Mouse (Mus musculus): Measurements from ENCODE around the gene Hcfc1r1. TPM values are rescaled to one million over a fixed set of nuclear protein-coding genes. Genes with fewer than 3 reads are reported as not detected.

The Hcfc1r1 gene
- polyA plus RNA-seq, 1 experiment = 199 TPM

DNA sequence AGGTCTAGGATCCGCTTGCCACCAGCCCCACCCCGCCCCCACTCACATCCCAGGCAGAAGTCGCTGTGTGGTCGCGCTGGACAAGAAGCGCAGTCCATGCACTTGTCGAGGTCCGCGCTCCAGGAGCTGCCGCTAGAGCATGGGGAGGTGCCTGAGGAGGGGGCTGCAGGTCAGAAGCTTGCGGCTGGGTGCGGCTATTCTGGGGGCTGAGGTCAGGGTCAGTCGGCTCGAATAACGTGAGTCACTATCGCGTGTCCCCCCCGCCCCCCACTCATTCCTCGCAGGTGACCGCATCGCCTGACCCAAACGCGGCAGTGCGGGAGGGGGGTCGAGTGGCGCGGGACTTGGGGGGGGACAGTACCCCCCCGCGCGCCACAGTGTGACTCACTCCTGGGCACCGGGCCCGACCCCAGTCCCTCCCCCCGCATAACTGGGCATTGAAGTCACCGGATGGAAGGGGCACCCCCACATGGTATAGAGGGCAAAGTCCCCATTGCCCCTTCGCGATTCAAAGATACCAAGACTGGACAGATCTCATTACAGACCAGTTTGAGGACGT, 3.2 kb downstream of the Hcfc1r1 start:
- H3K27me3 ChIP-seq (ENCODE audit: control insufficient read depth, insufficient read depth, insufficient read length) = no peaks in the 10 kb centered on the region
- peaks cover 5% of the 10 kb centered on the region for H3K36me3 ChIP-seq (ENCODE audit: control insufficient read depth, insufficient read depth)
- peak overlapping the region; percentile 99 for H3K4me2 ChIP-seq (ENCODE audit: low read depth)
- peak overlapping the region; percentile 72 for H3ac ChIP-seq (ENCODE audit: control insufficient read depth, insufficient read length)
- TF ChIP-seq POLR2AphosphoS2 (IDR thresholded peaks at IDR 0.05; ENCODE audit: insufficient read length, low read depth) = peak; percentile 71
- TF ChIP-seq SRF (IDR thresholded peaks at IDR 0.05; ENCODE audit: control insufficient read depth, insufficient read length, low read depth) = no peak
- TF ChIP-seq CEBPB (IDR thresholded peaks at IDR 0.05; ENCODE audit: insufficient read depth, poor library complexity, severe bottlenecking) = no peak
- no peak for TF ChIP-seq TCF12 (IDR thresholded peaks at IDR 0.05; ENCODE audit: insufficient read depth, poor library complexity, severe bottlenecking)
- TF ChIP-seq USF1 (IDR thresholded peaks at IDR 0.05; ENCODE audit: low read depth) = no peak
- peak; percentile 51 for TF ChIP-seq POLR2A (IDR thresholded peaks at IDR 0.05; ENCODE audit: insufficient read length, low read depth)
- no peak for TF ChIP-seq E2F4 (IDR thresholded peaks at IDR 0.05; ENCODE audit: insufficient read depth)
- peak in 2 of 3 experiments; percentile 2 to 34 for TF ChIP-seq MYOG (IDR thresholded peaks at IDR 0.05; ENCODE audit: control insufficient read depth in 1 of 3, insufficient read depth in 1 of 3, insufficient read length in 2 of 3, low read depth in 2 of 3)
- no peak for TF ChIP-seq MAX (IDR thresholded peaks at IDR 0.05; ENCODE audit: low read depth)
- TF ChIP-seq TCF3 (IDR thresholded peaks at IDR 0.05; ENCODE audit: insufficient read length, low read depth) = peak; percentile 43
- TF ChIP-seq MYOD1 (IDR thresholded peaks at IDR 0.05; ENCODE audit: control insufficient read depth in 1 of 3, insufficient read length in 2 of 3, low read depth in 2 of 3) = peak in 1 of 3 experiments; percentile 63
- TF ChIP-seq REST (IDR thresholded peaks at IDR 0.05; ENCODE audit: insufficient read depth, insufficient read length) = no peak
- H3K79me2 ChIP-seq (ENCODE audit: control insufficient read depth, insufficient read depth) = peaks cover 34% of the 10 kb centered on the region
- H3K4me3 ChIP-seq = peak overlapping the region; percentile 99

DNA sequence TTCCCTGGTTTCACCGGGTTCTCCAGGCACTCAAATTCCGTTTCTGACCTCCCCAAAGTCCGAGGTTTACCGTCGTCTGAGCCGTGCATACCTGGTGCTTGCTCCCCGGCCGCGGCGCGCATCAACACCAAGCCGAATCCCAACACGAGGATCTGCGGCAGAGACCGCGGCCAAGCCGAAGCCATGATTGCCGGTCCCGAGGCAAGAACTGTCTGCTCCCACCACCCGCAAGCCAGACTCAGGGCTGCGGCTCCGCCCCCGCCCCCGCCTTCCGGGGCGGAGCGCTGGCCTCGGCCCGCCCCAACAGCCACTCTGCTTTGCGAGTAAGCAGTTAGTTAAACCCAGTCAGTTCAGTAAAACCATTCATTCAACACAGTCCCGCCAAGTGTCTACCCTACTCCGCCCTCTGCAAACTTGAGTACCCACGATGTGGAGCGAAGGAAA, 3.9 kb downstream of the Hcfc1r1 start, which contains the start of gene Tnfrsf12a:
TSS of gene Tnfrsf12a (minus strand) at position 233 of the 444 bp plus-strand sequence.
- peaks cover 28% of the 10 kb centered on the region for H3K79me2 ChIP-seq (ENCODE audit: control insufficient read depth, insufficient read depth)
- H3K27me3 ChIP-seq (ENCODE audit: control insufficient read depth, insufficient read depth, insufficient read length) = no peaks in the 10 kb centered on the region
- H3K36me3 ChIP-seq (ENCODE audit: control insufficient read depth, insufficient read depth) = peaks cover 3% of the 10 kb centered on the region
- H3K4me3 ChIP-seq = peak within 1 kb of the TSS; percentile 99
- peak within 1 kb of the TSS; percentile 72 for H3ac ChIP-seq (ENCODE audit: control insufficient read depth, insufficient read length)
- peak; percentile 49 for TF ChIP-seq REST (IDR thresholded peaks at IDR 0.05; ENCODE audit: insufficient read depth, insufficient read length)
- TF ChIP-seq POLR2AphosphoS2 (IDR thresholded peaks at IDR 0.05; ENCODE audit: insufficient read length, low read depth) = peak; percentile 100
- TF ChIP-seq MYOD1 (IDR thresholded peaks at IDR 0.05; ENCODE audit: control insufficient read depth in 1 of 3, insufficient read length in 2 of 3, low read depth in 2 of 3) = peak in 1 of 3 experiments; percentile 34
- TF ChIP-seq MAX (IDR thresholded peaks at IDR 0.05; ENCODE audit: low read depth) = peak; percentile 3
- no peak for TF ChIP-seq USF1 (IDR thresholded peaks at IDR 0.05; ENCODE audit: low read depth)
- TF ChIP-seq MYOG (IDR thresholded peaks at IDR 0.05; ENCODE audit: control insufficient read depth in 1 of 3, insufficient read depth in 1 of 3, insufficient read length in 2 of 3, low read depth in 2 of 3) = peak in 1 of 3 experiments; percentile 3
- no peak for TF ChIP-seq SRF (IDR thresholded peaks at IDR 0.05; ENCODE audit: control insufficient read depth, insufficient read length, low read depth)
- peak; percentile 99 for TF ChIP-seq POLR2A (IDR thresholded peaks at IDR 0.05; ENCODE audit: insufficient read length, low read depth)
- peak within 1 kb of the TSS; percentile 99 for H3K4me2 ChIP-seq (ENCODE audit: low read depth)

DNA sequence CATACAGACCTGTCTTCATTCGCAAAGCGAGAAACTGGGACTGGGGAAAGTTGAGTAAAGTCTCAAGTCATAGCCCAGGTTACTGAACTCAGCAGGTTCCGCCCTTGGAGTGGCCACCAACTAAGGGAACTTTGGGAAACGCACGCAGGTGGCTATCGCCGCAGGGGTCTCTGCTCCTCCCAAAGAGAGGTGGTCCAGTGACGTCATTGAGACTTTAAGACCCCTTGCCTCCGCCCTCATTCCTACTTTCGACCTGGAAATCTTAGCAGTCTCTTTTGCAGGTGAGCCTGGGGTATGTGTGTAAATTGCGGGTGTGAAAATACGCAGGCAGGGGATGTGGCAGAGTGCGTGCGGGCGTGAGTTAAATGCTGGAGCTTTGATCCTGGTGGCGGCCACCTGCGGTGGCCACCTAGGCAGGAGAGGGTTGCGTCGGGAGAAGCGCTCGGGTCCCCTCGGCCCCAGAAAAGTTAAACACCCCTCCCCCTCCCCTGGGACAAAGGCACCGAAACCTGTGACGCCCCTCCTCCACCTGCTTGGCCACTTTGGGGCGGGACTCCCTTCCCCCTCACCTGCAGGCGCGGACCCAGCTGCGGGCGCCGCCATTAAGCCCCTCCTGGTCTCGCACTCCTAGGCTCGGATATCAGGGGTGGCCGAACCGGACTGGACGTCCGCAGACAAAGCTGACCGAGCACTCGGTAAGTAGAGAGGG, 5.9 kb downstream of the Hcfc1r1 start, which contains the start of gene Cldn6:
TSS of gene Cldn6 (plus strand) at position 123 of the 709 bp plus-strand sequence.
- Histone ChIP-seq H3K4me2 (ENCODE audit: low read depth) (peak within 1 kb of the TSS; percentile 97), H3K79me2 (ENCODE audit: control insufficient read depth, insufficient read depth) (peaks cover 12% of the 10 kb centered on the region), H3K4me3 (no peak within 1 kb of the TSS), H3ac (ENCODE audit: control insufficient read depth, insufficient read length) (no peak within 1 kb of the TSS), H3K27me3 (ENCODE audit: control insufficient read depth, insufficient read depth, insufficient read length) (no peaks in the 10 kb centered on the region), H3K36me3 (ENCODE audit: control insufficient read depth, insufficient read depth) (peaks cover 3% of the 10 kb centered on the region)
- TF ChIP-seq E2F4 (IDR thresholded peaks at IDR 0.05; ENCODE audit: insufficient read depth) (no peak), TCF12 (IDR thresholded peaks at IDR 0.05; ENCODE audit: insufficient read depth, poor library complexity, severe bottlenecking) (no peak), CEBPB (IDR thresholded peaks at IDR 0.05; ENCODE audit: insufficient read depth, poor library complexity, severe bottlenecking) (no peak), REST (IDR thresholded peaks at IDR 0.05; ENCODE audit: insufficient read depth, insufficient read length) (no peak), SRF (IDR thresholded peaks at IDR 0.05; ENCODE audit: control insufficient read depth, insufficient read length, low read depth) (no peak), TCF3 (IDR thresholded peaks at IDR 0.05; ENCODE audit: insufficient read length, low read depth) (no peak), MYOD1 (IDR thresholded peaks at IDR 0.05; ENCODE audit: control insufficient read depth in 1 of 3, insufficient read length in 2 of 3, low read depth in 2 of 3) (no peak), POLR2AphosphoS2 (IDR thresholded peaks at IDR 0.05; ENCODE audit: insufficient read length, low read depth) (no peak), USF1 (IDR thresholded peaks at IDR 0.05; ENCODE audit: low read depth) (no peak)

DNA sequence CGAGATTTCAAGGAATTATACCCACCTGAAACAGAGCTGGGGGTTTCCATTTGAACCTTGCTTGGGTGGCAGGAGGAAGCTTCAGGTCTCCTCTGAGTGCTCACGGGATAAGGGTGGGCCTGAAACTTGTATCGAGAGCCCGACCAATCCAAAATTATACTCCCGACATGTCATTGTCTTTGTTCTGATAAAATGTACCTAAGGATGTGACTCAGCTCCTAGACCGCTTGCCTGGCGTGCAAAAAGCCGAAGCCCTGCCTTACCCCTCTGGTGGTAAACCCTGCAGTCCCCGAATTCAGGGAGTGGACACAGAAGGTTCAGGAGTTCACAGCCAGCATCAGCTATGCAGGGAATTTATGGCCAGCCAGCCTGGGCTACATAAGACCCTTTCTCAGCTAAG, 6.9 kb downstream of the Hcfc1r1 start:
- no peaks in the 10 kb centered on the region for H3K27me3 ChIP-seq (ENCODE audit: control insufficient read depth, insufficient read depth, insufficient read length)

More for the DNA sequence above, 6.9 kb downstream of the Hcfc1r1 start:
- H3K4me2 ChIP-seq (ENCODE audit: low read depth) = no peak overlapping the region
- no peaks in the 10 kb centered on the region for H3K36me3 ChIP-seq (ENCODE audit: control insufficient read depth, insufficient read depth)
- H3K79me2 ChIP-seq (ENCODE audit: control insufficient read depth, insufficient read depth) = peaks cover 3% of the 10 kb centered on the region
- H3ac ChIP-seq (ENCODE audit: control insufficient read depth, insufficient read length) = no peak overlapping the region
- TF ChIP-seq MYOG (IDR thresholded peaks at IDR 0.05; ENCODE audit: control insufficient read depth in 1 of 3, insufficient read depth in 1 of 3, insufficient read length in 2 of 3, low read depth in 2 of 3) (no peak), E2F4 (IDR thresholded peaks at IDR 0.05; ENCODE audit: insufficient read depth) (no peak), POLR2AphosphoS2 (IDR thresholded peaks at IDR 0.05; ENCODE audit: insufficient read length, low read depth) (no peak), REST (IDR thresholded peaks at IDR 0.05; ENCODE audit: insufficient read depth, insufficient read length) (no peak), TCF3 (IDR thresholded peaks at IDR 0.05; ENCODE audit: insufficient read length, low read depth) (no peak), MAX (IDR thresholded peaks at IDR 0.05; ENCODE audit: low read depth) (no peak), MYOD1 (IDR thresholded peaks at IDR 0.05; ENCODE audit: control insufficient read depth in 1 of 3, insufficient read length in 2 of 3, low read depth in 2 of 3) (no peak), CEBPB (IDR thresholded peaks at IDR 0.05; ENCODE audit: insufficient read depth, poor library complexity, severe bottlenecking) (no peak), USF1 (IDR thresholded peaks at IDR 0.05; ENCODE audit: low read depth) (no peak), POLR2A (IDR thresholded peaks at IDR 0.05; ENCODE audit: insufficient read length, low read depth) (no peak), TCF12 (IDR thresholded peaks at IDR 0.05; ENCODE audit: insufficient read depth, poor library complexity, severe bottlenecking) (no peak), SRF (IDR thresholded peaks at IDR 0.05; ENCODE audit: control insufficient read depth, insufficient read length, low read depth) (no peak)
- no peak overlapping the region for H3K4me3 ChIP-seq

Data from myocyte (in vitro differentiated cells).